Mouse (Mus musculus): ENCODE results near the gene Traf3ip1. TPM values are rescaled to one million over a fixed set of nuclear protein-coding genes. Genes with fewer than 3 reads are reported as not detected.

The Traf3ip1 gene
- 10.8 and 10.9 TPM in 2 replicates for polyA plus RNA-seq (2015; fragmentation: Nextera tagmentation; extraction: Ambion mirVana)

- ATAC-seq: peak; percentile 99
- no peaks in the 10 kb centered on the region for H3K27me3 ChIP-seq (ENCODE audit: control insufficient read depth, insufficient read depth, low read depth, low read length)
- H3K9ac ChIP-seq (ENCODE audit: low read depth, low read length): peak within 1 kb of the TSS; percentile 91
- under 1% methylated on average over 79 of the region's 79 CpGs for WGBS
- peak within 1 kb of the TSS; percentile 94 for H3K4me2 ChIP-seq (ENCODE audit: low read length)
- H3K4me3 ChIP-seq (ENCODE audit: low read depth, low read length): peak within 1 kb of the TSS; percentile 84
- H3K36me3 ChIP-seq (ENCODE audit: control insufficient read depth, insufficient read depth, low read length): peaks cover under 1% of the 10 kb centered on the region; the same call in 1 of the 2 replicates
- H3K4me1 ChIP-seq (ENCODE audit: control insufficient read depth, insufficient read depth, low read length): peaks cover 18% of the 10 kb centered on the region
- H3K27ac ChIP-seq (ENCODE audit: low read length): peak within 1 kb of the TSS; percentile 12; the same call in 1 of the 2 replicates
- H3K9me3 ChIP-seq (replicated peaks; ENCODE audit: control insufficient read depth, low read length, poor library complexity, severe bottlenecking): no peaks in the 10 kb centered on the region
Observed at GRCm38 (mm10) chr1:91494457-91495140, at the start of gene Traf3ip1. Traf3ip1 (plus strand) TSS chr1:91494647.

- H3K27ac ChIP-seq (ENCODE audit: low read length): no peak overlapping the region
- WGBS: 93% methylated on average over 17 of the region's 17 CpGs
- peaks cover 38% of the 10 kb centered on the region for H3K36me3 ChIP-seq (ENCODE audit: control insufficient read depth, insufficient read depth, low read length)
- H3K9ac ChIP-seq (ENCODE audit: low read depth, low read length): no peak overlapping the region
- no peaks in the 10 kb centered on the region for H3K9me3 ChIP-seq (replicated peaks; ENCODE audit: control insufficient read depth, low read length, poor library complexity, severe bottlenecking)
- no peak overlapping the region for H3K4me3 ChIP-seq (ENCODE audit: low read depth, low read length)
- no peaks in the 10 kb centered on the region for H3K4me1 ChIP-seq (ENCODE audit: control insufficient read depth, insufficient read depth, low read length)
- H3K4me2 ChIP-seq (ENCODE audit: low read length): no peak overlapping the region
- ATAC-seq: no peak
- no peaks in the 10 kb centered on the region for H3K27me3 ChIP-seq (ENCODE audit: control insufficient read depth, insufficient read depth, low read depth, low read length)
Observed at GRCm38 (mm10) chr1:91444841-91445830, 49.3 kb upstream of the Traf3ip1 start.

GRCm38 (mm10) chr1:91446060-91446459, 48.4 kb upstream of the Traf3ip1 start:
- WGBS: 84% methylated on average over 8 of the region's 8 CpGs
- no peak overlapping the region for H3K4me3 ChIP-seq (ENCODE audit: low read depth, low read length)

GRCm38 (mm10) chr1:91446511-91446910, 47.9 kb upstream of the Traf3ip1 start:
- no peak for ATAC-seq
- 94% methylated on average over 4 of the region's 4 CpGs for WGBS
- Histone ChIP-seq H3K27me3 (ENCODE audit: control insufficient read depth, insufficient read depth, low read depth, low read length) (no peaks in the 10 kb centered on the region), H3K27ac (ENCODE audit: low read length) (no peak overlapping the region), H3K36me3 (ENCODE audit: control insufficient read depth, insufficient read depth, low read length) (peaks cover 36% of the 10 kb centered on the region), H3K9ac (ENCODE audit: low read depth, low read length) (no peak overlapping the region), H3K4me1 (ENCODE audit: control insufficient read depth, insufficient read depth, low read length) (no peaks in the 10 kb centered on the region), H3K4me3 (ENCODE audit: low read depth, low read length) (no peak overlapping the region), H3K9me3 (replicated peaks; ENCODE audit: control insufficient read depth, low read length, poor library complexity, severe bottlenecking) (no peaks in the 10 kb centered on the region), H3K4me2 (ENCODE audit: low read length) (no peak overlapping the region)

More at GRCm38 (mm10) chr1:91446060-91446459, 48.4 kb upstream of the Traf3ip1 start:
- H3K9ac ChIP-seq (ENCODE audit: low read depth, low read length): no peak overlapping the region
- ATAC-seq: no peak
- H3K27me3 ChIP-seq (ENCODE audit: control insufficient read depth, insufficient read depth, low read depth, low read length): no peaks in the 10 kb centered on the region
- no peak overlapping the region for H3K27ac ChIP-seq (ENCODE audit: low read length)
- no peak overlapping the region for H3K4me2 ChIP-seq (ENCODE audit: low read length)
- peaks cover 36% of the 10 kb centered on the region for H3K36me3 ChIP-seq (ENCODE audit: control insufficient read depth, insufficient read depth, low read length)
- no peaks in the 10 kb centered on the region for H3K4me1 ChIP-seq (ENCODE audit: control insufficient read depth, insufficient read depth, low read length)
- no peaks in the 10 kb centered on the region for H3K9me3 ChIP-seq (replicated peaks; ENCODE audit: control insufficient read depth, low read length, poor library complexity, severe bottlenecking)

- H3K4me2 ChIP-seq (ENCODE audit: low read length): no peak overlapping the region
- no peaks in the 10 kb centered on the region for H3K27me3 ChIP-seq (ENCODE audit: control insufficient read depth, insufficient read depth, low read depth, low read length)
- WGBS: 96% methylated on average over 10 of the region's 10 CpGs
- H3K4me3 ChIP-seq (ENCODE audit: low read depth, low read length): no peak overlapping the region
- H3K4me1 ChIP-seq (ENCODE audit: control insufficient read depth, insufficient read depth, low read length): no peaks in the 10 kb centered on the region
- H3K9ac ChIP-seq (ENCODE audit: low read depth, low read length): no peak overlapping the region
- no peak for ATAC-seq
- no peak overlapping the region for H3K27ac ChIP-seq (ENCODE audit: low read length)
- peaks cover 33% of the 10 kb centered on the region for H3K36me3 ChIP-seq (ENCODE audit: control insufficient read depth, insufficient read depth, low read length)
- H3K9me3 ChIP-seq (replicated peaks; ENCODE audit: control insufficient read depth, low read length, poor library complexity, severe bottlenecking): no peaks in the 10 kb centered on the region
Observed at GRCm38 (mm10) chr1:91448688-91449087, 45.8 kb upstream of the Traf3ip1 start.

GRCm38 (mm10) chr1:91450851-91451250, 43.6 kb upstream of the Traf3ip1 start:
- Histone ChIP-seq H3K27me3 (ENCODE audit: control insufficient read depth, insufficient read depth, low read depth, low read length) (no peaks in the 10 kb centered on the region), H3K4me2 (ENCODE audit: low read length) (no peak overlapping the region), H3K36me3 (ENCODE audit: control insufficient read depth, insufficient read depth, low read length) (peaks cover 22% of the 10 kb centered on the region), H3K9ac (ENCODE audit: low read depth, low read length) (no peak overlapping the region), H3K9me3 (replicated peaks; ENCODE audit: control insufficient read depth, low read length, poor library complexity, severe bottlenecking) (no peaks in the 10 kb centered on the region), H3K27ac (ENCODE audit: low read length) (no peak overlapping the region), H3K4me1 (ENCODE audit: control insufficient read depth, insufficient read depth, low read length) (no peaks in the 10 kb centered on the region), H3K4me3 (ENCODE audit: low read depth, low read length) (no peak overlapping the region)
- ATAC-seq: no peak
- WGBS: 89% methylated on average over 5 of the region's 5 CpGs

GRCm38 (mm10) chr1:91451547-91452084, 42.8 kb upstream of the Traf3ip1 start:
- H3K4me2 ChIP-seq (ENCODE audit: low read length): no peak overlapping the region
- H3K4me1 ChIP-seq (ENCODE audit: control insufficient read depth, insufficient read depth, low read length): peaks cover 1% of the 10 kb centered on the region; the same call in 1 of the 2 replicates
- no peak overlapping the region for H3K9ac ChIP-seq (ENCODE audit: low read depth, low read length)
- no peak for ATAC-seq
- no peak overlapping the region for H3K27ac ChIP-seq (ENCODE audit: low read length)
- H3K27me3 ChIP-seq (ENCODE audit: control insufficient read depth, insufficient read depth, low read depth, low read length): no peaks in the 10 kb centered on the region
- H3K9me3 ChIP-seq (replicated peaks; ENCODE audit: control insufficient read depth, low read length, poor library complexity, severe bottlenecking): no peaks in the 10 kb centered on the region
- WGBS: 67% methylated on average over 5 of the region's 5 CpGs
- no peak overlapping the region for H3K4me3 ChIP-seq (ENCODE audit: low read depth, low read length)
- peaks cover 20% of the 10 kb centered on the region for H3K36me3 ChIP-seq (ENCODE audit: control insufficient read depth, insufficient read depth, low read length)

GRCm38 (mm10) chr1:91453932-91454331, 40.5 kb upstream of the Traf3ip1 start:
- H3K27me3 ChIP-seq (ENCODE audit: control insufficient read depth, insufficient read depth, low read depth, low read length): no peaks in the 10 kb centered on the region
- no peak for ATAC-seq
- H3K9ac ChIP-seq (ENCODE audit: low read depth, low read length): no peak overlapping the region
- no peak overlapping the region for H3K4me3 ChIP-seq (ENCODE audit: low read depth, low read length)
- no peak overlapping the region for H3K4me2 ChIP-seq (ENCODE audit: low read length)
- H3K4me1 ChIP-seq (ENCODE audit: control insufficient read depth, insufficient read depth, low read length): peaks cover 17% of the 10 kb centered on the region
- WGBS: 88% methylated on average over 9 of the region's 9 CpGs
- H3K9me3 ChIP-seq (replicated peaks; ENCODE audit: control insufficient read depth, low read length, poor library complexity, severe bottlenecking): no peaks in the 10 kb centered on the region
- H3K36me3 ChIP-seq (ENCODE audit: control insufficient read depth, insufficient read depth, low read length): peaks cover 2% of the 10 kb centered on the region; the same call in 1 of the 2 replicates
- H3K27ac ChIP-seq (ENCODE audit: low read length): no peak overlapping the region
